Mouse (Mus musculus) embryo, embryonic 11 days (tissue): ENCODE measurements around the gene Naaladl2.
"Not testable (repeated sequence)": the region's sequence is repeated elsewhere in the genome, so short reads cannot be mapped to it uniquely, and the experiment has no call there.

Experiments used
- DNase-seq: peaks from one replicate; pipeline ENCODE4 v3.0.0-alpha.2; 2015

Naaladl2 gene

GRCm38 (mm10) chr3:25143555-25144311, at the start of gene Naaladl2:
Gene Naaladl2, minus strand, starts transcription at chr3:25144261.
- peak; percentile 88 for DNase-seq

DNA sequence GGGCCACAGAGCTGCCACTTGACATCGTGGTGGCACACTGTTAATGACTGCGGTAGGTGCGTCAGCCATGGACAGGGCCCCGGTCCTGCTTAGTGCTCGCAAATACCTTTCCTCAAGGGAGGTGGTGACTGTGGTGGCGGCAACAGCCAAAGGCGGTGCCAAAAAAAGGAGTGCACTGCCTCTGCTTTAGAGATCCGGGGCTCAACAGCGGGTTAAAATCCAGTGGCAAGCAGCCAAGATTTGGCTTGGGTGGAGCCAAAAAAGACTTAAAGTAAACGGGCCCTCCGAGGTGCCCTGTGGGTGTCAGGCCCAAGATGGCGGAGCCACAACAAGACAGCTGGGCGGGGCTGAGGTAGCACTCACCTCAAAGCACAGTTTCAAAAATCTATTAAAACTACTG, 7.7 kb upstream of the Naaladl2 start:
- no peak for DNase-seq

GRCm38 (mm10) chr3:25147271-25147670, 3.2 kb upstream of the Naaladl2 start:
- no peak for DNase-seq

- peak; percentile 33 for DNase-seq
These were observed 1.1 kb upstream of the Naaladl2 start for GRCm38 (mm10) chr3:25144961-25145697.

GRCm38 (mm10) chr3:25143111-25143510, 950 bp downstream of the Naaladl2 start:
- no peak for DNase-seq

DNA sequence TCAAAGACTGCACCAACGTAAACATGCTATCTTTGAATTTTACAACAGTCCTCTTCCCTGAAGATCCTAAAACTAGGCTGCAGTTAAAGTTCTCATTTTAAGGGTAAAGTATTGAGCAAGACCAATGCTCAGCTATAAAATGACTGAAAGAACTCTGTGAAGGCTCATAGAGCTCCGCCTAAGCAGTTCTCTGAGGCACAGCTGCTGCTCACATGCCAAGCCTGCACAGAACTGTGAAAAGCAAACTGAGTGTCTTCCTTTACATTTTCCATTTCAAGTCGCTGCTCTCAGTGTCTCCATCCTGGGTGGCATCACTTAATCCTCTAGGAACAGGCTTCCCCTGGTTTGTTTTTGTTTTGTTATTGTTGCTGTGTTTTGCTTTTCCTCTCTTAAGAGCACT, 12.2 kb downstream of the Naaladl2 start:
- DNase-seq, result no peak

GRCm38 (mm10) chr3:25127864-25128263, 16.2 kb downstream of the Naaladl2 start:
- DNase-seq, result peak; percentile 40

GRCm38 (mm10) chr3:25124919-25125846, 18.9 kb downstream of the Naaladl2 start:
- DNase-seq, result peak; percentile 48

- no peak for DNase-seq
These were observed 31.0 kb downstream of the Naaladl2 start for GRCm38 (mm10) chr3:25113107-25113506.

GRCm38 (mm10) chr3:25108997-25109396, 35.1 kb downstream of the Naaladl2 start:
- peak; percentile 18 for DNase-seq

GRCm38 (mm10) chr3:25092986-25093385, 51.1 kb downstream of the Naaladl2 start:
- DNase-seq, result no peak

- DNase-seq, result no peak
These were observed 68.3 kb downstream of the Naaladl2 start for GRCm38 (mm10) chr3:25075785-25076184.

- peak; percentile 1 for DNase-seq
These were observed 69.8 kb downstream of the Naaladl2 start for GRCm38 (mm10) chr3:25074266-25074665.

DNA sequence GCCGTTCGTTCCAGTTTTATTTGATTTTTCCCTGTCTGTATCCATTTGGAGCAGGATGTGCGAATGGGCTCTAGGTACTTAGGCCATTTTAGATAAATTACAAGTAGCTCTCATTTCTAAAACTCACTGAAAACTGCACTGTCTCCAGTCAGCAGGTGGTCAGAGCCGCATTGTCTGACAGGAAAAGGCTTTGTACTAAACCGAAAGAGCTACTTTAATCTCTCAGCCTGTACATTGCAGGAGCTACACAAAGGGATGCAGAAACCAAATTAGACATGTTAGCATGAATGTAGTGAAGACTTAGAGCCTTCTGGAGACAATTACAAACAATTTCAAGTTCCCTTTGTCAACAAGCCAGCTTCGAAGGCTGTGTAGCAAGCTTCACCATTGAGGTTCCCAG, 70.2 kb downstream of the Naaladl2 start:
- DNase-seq, result peak; percentile 3

- no peak for DNase-seq
These were observed 80.8 kb downstream of the Naaladl2 start for GRCm38 (mm10) chr3:25063217-25063616.

GRCm38 (mm10) chr3:25052975-25053374, 91.1 kb downstream of the Naaladl2 start:
- DNase-seq, result no peak

- no peak for DNase-seq
These were observed 124.1 kb downstream of the Naaladl2 start for GRCm38 (mm10) chr3:25019972-25020371.

GRCm38 (mm10) chr3:25010751-25011150, 133.3 kb downstream of the Naaladl2 start:
- no peak for DNase-seq

DNA sequence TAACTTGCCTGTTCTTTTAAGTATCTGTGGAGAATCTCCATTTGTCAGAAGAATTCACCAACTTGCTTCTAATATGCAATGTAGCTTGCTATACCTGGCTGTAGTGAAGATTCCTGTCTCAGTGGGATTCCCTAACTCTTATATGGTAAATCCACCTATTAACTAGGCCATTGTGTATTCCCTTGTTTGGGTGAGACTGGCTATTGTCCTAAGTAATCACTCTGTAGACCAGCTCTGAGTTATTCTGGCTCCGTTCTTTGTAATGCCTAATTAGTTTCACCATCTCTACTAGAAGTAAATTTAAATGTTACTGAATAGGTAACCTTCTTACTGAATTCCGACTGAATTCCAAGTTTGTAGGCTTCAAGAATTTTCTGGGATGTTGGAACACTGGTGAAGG, 137.3 kb downstream of the Naaladl2 start:
- not testable (repeated sequence) for DNase-seq

DNA sequence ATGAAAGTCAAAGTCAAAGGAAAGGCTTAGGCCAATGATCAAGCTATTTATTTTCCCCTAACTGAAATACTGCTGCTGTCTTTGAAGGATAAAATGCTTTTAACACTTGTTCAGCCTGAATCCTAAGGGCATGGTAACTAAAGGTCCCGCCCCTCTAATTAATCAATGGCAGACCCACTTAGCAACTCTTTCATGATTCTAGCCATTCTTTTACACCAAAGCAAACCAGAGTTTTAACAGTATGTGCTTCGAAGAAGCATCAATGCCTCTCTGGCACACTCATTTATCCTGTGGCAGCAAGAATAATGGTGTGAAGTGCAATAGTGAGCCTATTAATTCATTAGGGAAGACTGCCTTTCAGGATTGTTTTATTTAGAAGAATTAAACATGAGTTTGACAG, 151.5 kb downstream of the Naaladl2 start:
- DNase-seq, result peak; percentile 27

DNA sequence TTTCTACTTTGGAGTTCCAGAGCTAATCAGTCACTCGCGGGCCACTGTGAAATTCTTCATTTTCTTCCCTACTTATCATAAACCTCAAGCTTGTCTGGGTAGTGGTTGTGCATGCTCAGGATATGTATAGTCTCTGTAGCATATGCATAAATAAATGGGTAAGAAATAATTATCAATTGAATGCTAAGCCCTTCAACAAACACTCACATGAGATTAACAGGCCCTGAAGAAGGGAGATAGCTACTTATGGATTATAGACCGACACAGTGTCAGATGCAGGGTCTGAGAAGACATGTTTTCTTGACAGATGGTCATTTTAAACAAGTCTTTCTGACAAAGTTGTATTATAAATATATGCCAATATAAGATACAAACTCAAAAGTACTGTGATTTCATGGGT, 152.0 kb downstream of the Naaladl2 start:
- DNase-seq, result no peak

GRCm38 (mm10) chr3:24982111-24982510, 161.9 kb downstream of the Naaladl2 start:
- no peak for DNase-seq

GRCm38 (mm10) chr3:24942170-24942569, 201.9 kb downstream of the Naaladl2 start:
- DNase-seq, result no peak
